Mouse (Mus musculus): ENCODE results near the gene Gm7233.
"Not testable (repeated sequence)": the region's sequence is repeated elsewhere in the genome, so short reads cannot be mapped to it uniquely, and the experiment has no call there.

The Gm7233 gene

GRCm38 (mm10) chr14:43179567-43179966 lies at the start of gene Gm7233:
TSS of gene Gm7233 (plus strand) at chr14:43179867.
- DNase-seq (ENCODE audit: low spot score in 2 of 2), result not testable (repeated sequence)

- DNase-seq (ENCODE audit: low spot score in 2 of 2), result not testable (repeated sequence)
Observed at GRCm38 (mm10) chr14:43167189-43167588, 12.5 kb upstream of the Gm7233 start.

GRCm38 (mm10) chr14:43167942-43168341 lies 11.7 kb upstream of the Gm7233 start:
- not testable (repeated sequence) for DNase-seq (ENCODE audit: low spot score in 2 of 2)

GRCm38 (mm10) chr14:43168573-43169170 lies 11.0 kb upstream of the Gm7233 start:
- DNase-seq (ENCODE audit: low spot score in 2 of 2), result not testable (repeated sequence)

- not testable (repeated sequence) for DNase-seq (ENCODE audit: low spot score in 2 of 2)
Observed at GRCm38 (mm10) chr14:43235204-43235603, 55.5 kb downstream of the Gm7233 start, which contains the start of gene Gm8122. TSS of gene Gm8122 (minus strand) at chr14:43235304.

Data from urinary bladder, adult 18-20 months (tissue).